Mouse (Mus musculus): ENCODE data around the gene Nop58.
"Not testable (repeated sequence)": the region's sequence is repeated elsewhere in the genome, so short reads cannot be mapped to it uniquely, and the experiment has no call there.

Gene Nop58

DNA sequence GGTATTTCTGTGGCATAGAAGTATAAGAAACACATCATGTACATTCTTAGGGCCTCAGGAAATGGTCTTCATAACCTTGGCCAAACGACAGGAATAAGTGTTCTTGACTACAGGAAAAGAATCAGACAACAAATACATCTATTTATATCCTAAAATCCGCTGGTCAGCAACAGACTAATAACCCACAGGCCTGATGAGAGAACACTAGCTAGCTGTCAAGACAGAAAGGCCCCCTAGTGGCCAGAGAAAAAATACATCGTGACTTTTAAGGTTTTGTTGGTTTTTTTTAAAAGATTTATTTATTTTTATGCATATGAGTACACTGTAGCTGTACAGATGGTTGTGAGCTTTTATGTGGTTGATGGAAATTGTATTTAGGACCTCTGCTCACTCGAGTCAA, 35.1 kb downstream of the Nop58 start:
- peak; percentile 45 for DNase-seq (ENCODE audit: low spot score)

GRCm38 (mm10) chr1:59725661-59726060, 40.9 kb downstream of the Nop58 start:
- no peak for DNase-seq (ENCODE audit: low spot score)

GRCm38 (mm10) chr1:59730106-59730505, 45.3 kb downstream of the Nop58 start:
- no peak for DNase-seq (ENCODE audit: low spot score)

DNA sequence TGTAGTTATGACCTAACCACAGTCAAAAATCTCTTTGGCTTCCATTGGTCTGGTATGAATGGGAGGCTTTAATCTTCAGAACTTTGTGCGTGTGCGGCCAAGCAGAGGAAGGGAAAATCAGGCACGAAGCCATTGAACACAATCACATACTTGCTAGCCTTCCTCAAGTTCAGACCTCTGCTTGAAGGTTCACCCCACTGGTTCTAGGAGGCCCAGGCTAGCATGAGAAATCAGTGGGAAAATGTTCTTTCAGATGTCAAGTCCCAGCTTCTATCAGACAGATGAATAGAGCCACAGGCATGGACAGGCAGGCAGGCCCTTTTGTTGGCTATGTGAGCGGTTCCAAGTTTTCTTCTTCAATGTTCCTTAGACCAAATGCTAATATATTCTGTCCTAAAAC, 46.0 kb downstream of the Nop58 start:
- no peak for DNase-seq (ENCODE audit: low spot score)

DNA sequence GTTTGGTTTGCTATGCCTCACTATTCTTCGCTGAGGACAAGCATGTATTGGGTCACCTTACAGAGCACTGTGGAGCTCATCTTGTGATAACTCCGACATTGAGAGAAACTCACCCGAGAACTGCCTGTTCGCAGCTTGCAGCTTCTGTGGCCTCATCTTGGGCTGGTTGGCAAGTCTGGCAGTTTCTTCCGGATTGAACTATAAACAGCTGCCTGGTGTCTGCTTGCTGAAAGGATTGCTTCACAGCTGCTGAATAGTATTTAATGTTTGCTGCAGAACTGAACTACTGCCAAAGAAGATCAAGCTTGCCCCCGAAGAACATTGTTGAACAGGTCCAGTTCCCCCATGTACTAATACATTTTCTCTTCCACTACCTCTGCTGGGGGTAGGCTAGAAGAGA, 49.3 kb downstream of the Nop58 start:
- DNase-seq (ENCODE audit: low spot score), result peak; percentile 39

- no peak for DNase-seq (ENCODE audit: low spot score)
Observed at GRCm38 (mm10) chr1:59738768-59739414, 54.1 kb downstream of the Nop58 start.

GRCm38 (mm10) chr1:59739577-59740354, 55.0 kb downstream of the Nop58 start:
- peak; percentile 57 for DNase-seq (ENCODE audit: low spot score)

- DNase-seq (ENCODE audit: low spot score), result peak; percentile 56
Observed at GRCm38 (mm10) chr1:59749047-59749446, 64.3 kb downstream of the Nop58 start.

DNA sequence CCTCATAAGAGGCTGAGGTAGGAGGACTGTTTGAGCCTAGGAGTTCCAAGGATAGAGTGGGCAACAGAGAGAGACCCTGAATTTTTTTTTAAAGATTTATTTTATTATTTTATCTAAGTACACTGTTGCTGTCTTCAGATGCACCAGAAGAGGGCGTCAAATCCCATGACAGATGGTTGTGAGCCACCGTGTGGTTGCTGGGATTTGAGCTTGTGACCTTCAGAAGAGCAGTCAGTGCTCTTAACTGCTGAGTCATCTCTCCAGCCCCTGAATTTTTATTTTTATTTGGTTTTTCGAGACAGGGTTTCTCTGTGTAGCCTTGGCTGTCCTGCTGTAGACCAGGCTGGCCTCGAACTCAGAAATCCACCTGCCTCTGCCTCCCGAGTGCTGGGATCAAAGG, 65.0 kb downstream of the Nop58 start:
- DNase-seq (ENCODE audit: low spot score), result not testable (repeated sequence)

DNA sequence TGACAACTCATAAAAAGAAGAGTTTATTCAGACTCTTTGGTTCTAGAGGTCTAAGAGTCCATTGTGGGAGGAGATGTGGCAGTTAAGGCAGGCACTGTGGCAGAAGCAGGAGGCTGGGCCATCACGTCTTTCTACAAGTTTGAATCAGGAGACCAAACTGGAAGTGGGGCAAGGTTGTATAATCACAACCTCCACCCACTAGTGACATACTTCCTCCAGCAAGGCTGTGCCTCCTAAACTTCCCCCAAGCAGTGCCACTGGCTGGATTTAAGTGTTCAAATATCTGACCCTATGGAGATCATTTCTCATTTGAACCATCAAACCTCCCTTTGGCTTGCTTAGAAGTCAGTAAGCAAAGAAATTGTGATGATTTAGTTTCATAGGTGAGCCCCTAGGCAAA, 70.5 kb downstream of the Nop58 start:
- DNase-seq (ENCODE audit: low spot score), result no peak

- no peak for DNase-seq (ENCODE audit: low spot score)
Observed at GRCm38 (mm10) chr1:59758325-59758724, 73.6 kb downstream of the Nop58 start.

DNA sequence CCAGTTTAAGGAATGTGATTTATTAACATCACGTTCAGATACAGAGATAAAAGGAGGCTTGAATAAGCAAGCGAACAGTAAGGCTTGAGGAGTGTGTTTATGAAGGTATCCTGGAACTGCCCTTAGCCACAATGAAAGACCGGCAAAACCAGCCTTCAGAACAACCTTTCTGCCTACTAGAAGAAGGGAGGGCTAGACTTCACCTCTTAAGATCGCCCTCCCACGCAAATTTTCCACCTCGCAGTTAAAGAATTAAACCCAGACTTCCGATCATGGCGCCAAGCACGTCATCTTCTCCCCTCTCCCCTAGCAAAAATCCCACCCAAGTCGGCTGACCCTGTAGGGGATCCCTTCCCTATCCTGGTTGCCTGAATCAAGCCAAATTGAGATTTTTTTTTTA, 77.4 kb downstream of the Nop58 start:
- peak; percentile 40 for DNase-seq (ENCODE audit: low spot score)

DNA sequence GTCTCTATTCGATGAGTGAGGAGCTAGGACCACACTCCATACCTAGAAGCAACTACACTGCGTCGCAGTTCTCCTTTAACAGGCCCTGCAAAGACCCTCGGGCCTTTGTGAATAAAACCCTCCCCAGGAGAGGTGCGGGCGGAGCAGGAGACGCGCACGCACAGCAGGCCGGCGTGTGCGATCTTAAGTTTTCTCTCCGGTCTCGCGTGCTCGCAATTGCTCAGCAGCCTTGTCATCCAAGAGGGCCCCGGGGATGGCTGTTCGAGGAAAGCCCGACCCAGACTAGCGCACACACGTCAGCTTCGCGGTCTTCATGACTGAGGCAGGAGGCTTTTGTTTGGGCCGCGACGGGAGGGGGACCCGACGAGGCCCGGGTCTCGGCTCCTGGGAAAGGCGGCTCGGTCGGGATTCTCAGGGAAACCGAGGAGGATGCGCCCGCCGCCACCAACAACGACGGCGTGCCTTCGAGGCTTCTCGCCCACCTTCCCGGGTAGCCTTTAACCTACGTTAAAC, 77.9 kb downstream of the Nop58 start:
- peak; percentile 29 for DNase-seq (ENCODE audit: low spot score)

- DNase-seq (ENCODE audit: low spot score), result peak; percentile 93
Observed at GRCm38 (mm10) chr1:59763164-59763768, 78.5 kb downstream of the Nop58 start, which contains the start of gene Bmpr2. TSS of gene Bmpr2 (plus strand) at chr1:59763400.

DNA sequence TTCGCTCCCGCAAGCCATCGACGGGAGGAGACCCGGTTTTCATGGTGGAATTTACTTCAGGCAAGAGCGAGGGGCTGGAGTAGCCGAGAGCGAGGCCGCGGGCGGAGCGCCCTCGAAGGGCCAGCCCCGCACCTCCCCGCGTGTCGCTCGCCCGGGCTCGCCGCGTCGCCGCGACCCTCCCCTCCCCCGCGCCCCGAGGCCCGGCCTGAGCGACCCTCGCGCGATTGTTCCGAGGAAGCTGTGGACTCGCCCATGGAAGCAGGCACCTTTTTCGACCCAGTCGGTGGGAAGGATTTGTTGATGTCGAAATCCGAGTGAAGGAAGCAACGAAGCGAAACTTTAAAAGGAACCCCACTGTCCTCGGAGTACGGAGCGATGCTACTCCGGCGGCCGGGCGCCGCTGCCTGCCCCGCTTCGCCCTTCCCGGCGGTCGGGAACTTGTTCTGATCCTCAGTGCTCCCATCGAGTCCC, 79.0 kb downstream of the Nop58 start:
- peak; percentile 43 for DNase-seq (ENCODE audit: low spot score)

- peak; percentile 69 for DNase-seq (ENCODE audit: low spot score)
Observed at GRCm38 (mm10) chr1:59764407-59764971, 79.7 kb downstream of the Nop58 start.

- DNase-seq (ENCODE audit: low spot score), result peak; percentile 23
Observed at GRCm38 (mm10) chr1:59765279-59765678, 80.5 kb downstream of the Nop58 start.

DNA sequence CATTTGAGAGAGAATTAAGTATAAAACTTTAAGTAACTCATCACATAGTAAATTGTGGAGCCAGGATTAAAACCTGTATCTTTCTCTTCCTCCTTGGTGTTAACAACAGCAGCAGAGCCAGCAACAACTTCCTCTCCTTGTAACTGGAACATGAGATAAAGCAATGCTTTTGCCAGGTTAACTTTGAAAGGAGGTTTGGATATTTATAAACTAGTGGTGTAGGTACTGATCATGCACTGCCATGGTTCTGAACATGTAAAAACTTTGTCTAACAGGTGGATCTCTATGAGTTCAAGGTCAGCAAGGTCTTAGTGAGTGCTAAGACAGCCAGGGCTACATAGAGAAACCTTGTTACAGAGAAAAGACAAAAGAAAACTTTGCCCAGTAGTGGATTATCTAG, 81.9 kb downstream of the Nop58 start:
- no peak for DNase-seq (ENCODE audit: low spot score)
